Mouse (Mus musculus): ENCODE results near the gene Ntf5.

The Ntf5 gene

DNA sequence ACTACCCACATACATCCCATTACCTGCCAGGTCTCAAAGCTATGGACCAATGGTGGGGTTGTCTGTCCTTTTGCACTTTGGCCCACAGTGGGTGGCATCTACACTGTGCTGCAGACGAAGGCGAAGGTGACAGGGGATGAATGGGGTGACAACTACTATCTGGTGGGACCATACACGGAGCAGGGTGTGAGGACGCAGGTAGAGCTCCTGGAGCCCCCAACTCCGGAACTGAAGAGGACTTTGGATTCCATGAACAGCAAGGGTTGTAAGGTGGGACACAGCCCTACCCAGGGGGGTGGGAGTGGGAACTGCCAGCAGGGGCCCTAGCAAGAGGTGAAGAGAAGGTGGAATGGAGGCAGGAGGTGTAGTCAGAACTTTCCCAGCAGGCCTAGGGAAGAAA is 22.9 kb downstream of the Ntf5 start:
- no peak for DNase-seq

DNA sequence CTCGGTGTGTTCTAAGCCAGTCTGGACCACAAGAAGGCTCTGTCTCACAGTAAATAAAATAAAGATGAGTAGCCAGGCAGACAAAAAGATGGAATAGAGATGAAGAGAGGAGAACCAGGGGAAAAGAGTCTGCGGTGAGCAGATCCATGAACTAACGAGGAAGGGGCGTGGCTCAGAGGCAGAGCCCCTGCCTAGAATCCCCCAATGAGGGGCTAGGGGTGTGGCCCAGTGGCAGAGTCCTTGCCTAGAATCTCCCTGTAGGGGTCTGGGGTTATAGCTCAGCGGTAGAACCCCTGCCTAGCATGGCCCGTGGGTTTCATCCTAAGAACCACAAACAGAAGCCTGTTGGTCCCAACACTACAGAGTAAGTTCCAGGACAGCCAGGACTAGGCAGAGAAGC is 23.6 kb downstream of the Ntf5 start:
- DNase-seq, result no peak

- DNase-seq, result no peak
These were observed 24.2 kb downstream of the Ntf5 start, which contains the start of gene Ruvbl2 for GRCm38 (mm10) chr7:45437521-45438276. TSS of gene Ruvbl2 (minus strand) at chr7:45438096.

- no peak for DNase-seq
These were observed 30.3 kb downstream of the Ntf5 start for GRCm38 (mm10) chr7:45443526-45444420.

DNA sequence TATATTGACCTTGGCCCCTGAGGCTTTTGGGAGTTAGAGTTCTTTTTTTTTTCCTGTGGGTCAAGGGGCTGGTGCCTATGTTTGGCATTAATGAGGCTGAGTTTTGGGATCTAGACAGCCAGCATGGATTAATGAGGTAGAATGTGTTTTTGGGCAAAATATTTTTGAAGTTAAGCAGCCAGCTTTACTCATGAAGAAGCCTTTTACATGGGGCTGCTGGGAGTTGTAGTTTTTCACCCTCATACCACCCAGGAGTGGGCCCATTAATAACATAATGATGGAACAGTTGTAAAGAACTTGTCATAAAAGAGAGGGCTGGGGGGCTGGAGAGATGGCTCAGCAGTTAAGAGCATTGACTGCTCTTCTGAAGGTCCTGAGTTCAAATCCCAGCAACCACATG is 33.1 kb downstream of the Ntf5 start:
- DNase-seq, result no peak

DNA sequence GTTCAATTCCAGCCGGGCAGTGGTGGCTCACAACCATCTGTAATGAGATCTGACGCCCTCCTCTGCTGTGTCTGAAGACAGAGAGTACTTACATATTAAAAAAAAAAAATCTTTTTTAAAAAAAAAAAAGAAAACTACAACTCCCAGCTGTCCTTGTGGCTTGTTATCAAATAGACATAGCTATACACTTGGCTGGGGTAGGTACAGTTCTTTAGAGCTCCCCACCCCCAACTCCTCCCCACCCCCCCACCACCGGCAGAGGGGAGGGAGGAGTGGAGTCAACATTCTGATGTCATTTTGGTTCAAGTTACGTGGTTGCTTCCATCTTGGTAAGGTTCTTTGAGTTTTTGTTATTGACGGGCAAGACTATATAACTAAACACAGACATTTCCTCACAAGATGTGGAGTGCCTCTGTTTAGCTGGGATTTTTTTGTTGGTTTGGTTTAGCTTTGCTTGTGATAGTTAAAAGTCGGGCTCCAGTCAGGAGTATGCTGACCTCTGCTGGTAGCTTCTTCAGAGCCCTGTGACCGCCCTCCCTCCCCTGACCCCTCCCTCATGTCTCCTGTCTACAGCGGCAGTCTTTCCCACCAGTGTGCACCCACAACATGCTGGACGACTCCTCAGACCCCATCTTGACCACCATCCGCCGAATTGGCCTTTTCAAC is 34.0 kb downstream of the Ntf5 start:
- DNase-seq, result no peak

DNA sequence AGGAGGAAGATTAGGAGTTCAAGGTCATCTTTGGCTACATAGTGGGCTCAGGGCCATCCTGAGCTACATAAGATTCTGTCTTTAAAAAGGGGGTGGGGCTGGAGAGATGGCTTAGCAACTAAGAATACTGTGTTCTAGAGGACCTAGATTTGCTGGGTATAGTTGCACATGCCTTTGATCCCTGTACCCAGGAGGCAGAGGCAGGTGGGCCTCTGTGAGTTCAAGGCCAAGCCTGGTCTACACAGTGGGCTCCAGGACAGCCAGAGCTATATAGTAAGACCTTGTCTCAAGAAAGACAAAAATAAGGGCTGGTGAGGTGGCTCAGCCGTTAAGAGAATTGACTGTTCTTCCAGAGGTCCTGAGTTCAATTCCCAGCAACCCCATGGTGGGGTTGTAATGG is 36.5 kb downstream of the Ntf5 start:
- no peak for DNase-seq

DNA sequence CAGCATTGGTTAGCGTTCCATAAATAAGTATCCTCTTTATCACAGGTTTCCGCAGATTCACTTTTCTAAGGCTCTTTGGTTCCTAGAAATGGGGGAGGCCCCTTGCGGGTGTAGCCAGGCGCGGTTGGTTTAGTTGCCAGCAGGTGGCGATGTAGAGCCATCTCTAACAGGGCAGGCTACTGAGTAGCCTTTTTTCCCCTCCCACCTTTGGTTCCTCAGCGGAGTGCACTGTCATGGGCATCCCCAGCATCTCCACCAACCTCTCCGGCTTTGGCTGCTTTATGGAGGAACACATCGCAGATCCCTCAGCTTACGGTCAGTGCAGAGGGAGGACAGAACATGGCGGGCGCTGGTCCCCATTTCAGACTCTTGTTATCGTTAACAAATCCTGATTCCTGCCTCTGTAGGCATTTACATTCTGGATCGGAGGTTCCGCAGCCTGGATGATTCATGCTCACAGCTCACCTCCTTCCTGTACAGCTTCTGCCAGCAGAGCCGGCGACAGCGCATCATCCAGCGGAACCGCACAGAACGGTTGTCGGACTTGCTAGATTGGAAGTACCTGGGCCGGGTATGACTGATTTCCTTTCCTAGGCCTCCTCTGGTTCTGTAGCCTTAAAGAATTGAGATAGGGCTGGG is 38.0 kb downstream of the Ntf5 start:
- DNase-seq, result peak; percentile 66 to 84

DNA sequence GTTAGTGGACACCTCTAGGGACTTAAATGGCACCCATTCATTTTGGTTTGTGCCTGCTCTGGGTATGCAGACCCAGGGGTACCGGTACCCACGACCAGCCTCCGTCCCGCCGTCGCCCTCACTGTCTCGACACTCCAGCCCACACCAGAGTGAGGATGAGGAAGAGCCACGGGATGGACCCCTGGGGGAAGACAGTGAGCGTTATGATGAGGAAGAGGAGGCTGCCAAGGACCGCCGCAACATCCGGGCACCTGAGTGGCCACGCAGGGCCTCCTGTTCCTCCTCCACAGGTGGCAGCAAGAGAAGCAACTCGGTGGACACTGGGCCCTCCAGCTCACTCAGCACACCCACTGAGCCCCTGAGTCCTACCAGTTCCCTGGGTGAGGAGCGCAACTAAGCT is 41.5 kb downstream of the Ntf5 start:
- no peak for DNase-seq

DNA sequence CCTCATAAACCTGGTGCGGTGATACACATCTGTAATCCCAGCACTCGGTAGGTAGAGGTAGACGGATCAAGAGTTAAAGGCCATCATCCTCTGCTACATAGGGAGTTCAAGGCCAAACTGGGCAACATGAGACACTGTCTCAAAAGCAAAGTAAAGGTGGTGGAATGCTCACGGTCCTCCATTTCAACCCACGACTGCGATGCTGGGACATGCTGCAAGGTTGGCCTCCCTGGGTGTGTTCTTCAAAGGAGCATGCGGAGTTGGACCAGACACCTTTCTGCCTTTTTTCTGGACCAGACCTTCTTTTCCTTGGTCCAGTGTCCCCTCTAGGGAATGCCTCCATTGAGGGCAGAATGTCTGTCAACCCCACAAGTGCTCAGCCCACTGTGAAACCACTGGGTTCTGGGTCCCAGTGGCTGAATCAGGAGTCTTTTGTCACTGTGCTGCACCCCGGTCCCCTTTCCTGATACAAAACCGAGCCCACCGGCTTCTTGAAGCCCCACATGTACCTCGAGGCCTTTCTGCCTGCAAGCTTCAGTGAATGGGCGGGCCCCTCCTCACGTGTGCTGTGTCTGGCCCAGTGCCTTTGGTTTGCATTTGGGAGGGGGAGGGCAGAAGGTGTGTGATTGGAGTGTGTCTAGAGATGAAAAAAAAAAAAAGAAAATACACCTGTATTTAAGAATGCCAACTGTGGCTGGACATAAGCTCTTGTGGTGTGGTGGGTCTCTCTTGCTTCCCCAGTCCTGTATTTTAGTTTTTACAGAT is 42.6 kb downstream of the Ntf5 start:
- no peak for DNase-seq

- DNase-seq, result no peak
These were observed 43.3 kb downstream of the Ntf5 start for GRCm38 (mm10) chr7:45456721-45457203.

GRCm38 (mm10) chr7:45457204-45458060 is 43.9 kb downstream of the Ntf5 start:
- DNase-seq, result peak in 1 of 2 experiments; percentile 29

GRCm38 (mm10) chr7:45458748-45459563 is 45.5 kb downstream of the Ntf5 start:
- peak; percentile 68 to 81 for DNase-seq

DNA sequence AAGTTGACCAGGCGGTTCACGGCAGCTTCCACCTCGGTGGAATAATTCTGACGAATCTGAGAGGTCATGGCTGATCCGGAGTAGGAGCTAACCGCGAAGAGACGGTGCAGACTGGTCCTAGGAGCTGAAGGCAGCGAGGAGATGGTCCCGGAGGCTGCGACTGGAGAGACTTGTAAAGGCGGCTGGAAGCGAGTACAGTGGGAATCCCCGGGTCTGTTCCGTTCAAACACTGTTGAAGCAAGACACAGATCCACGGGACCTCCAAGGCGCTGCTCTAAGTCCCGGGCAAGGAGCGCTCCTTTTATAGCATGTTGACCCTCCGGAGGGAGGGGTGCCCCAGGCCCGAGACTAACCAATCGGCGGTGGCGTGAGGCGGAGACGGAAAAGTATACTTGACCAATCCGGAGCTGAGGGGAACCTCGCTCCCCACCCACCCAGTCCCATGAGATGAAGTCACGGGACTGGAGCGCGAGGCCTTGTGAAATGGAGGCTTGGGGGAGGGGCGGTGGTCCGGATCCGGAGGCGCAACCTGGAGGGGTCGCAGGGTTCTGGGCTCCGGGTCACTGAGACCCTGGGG is 46.2 kb downstream of the Ntf5 start, which contains the start of gene Ftl1:
Gene Ftl1, minus strand, starts transcription at position 321 of the 577 bp plus-strand sequence.
- peak; percentile 87 to 94 for DNase-seq

DNA sequence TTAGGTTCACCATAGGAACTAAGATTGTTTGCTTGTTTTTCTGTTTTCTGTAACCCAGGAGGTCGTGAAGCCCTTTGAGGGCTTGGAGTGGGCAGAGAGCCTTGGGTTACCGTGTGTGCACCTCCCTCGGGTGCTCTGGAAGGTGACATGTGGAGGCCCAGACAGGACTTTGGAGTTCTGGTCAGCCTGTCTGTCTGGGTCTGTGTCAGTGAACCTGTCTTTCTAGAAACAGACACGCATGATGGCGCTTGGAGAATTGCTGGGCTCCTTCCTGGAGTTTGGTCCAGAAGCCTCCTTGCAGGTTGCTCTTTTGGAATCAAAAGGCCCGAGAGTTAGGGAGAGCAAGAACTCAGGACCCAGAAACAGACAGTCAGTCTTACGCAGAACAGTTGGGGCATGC is 46.9 kb downstream of the Ntf5 start:
- DNase-seq, result no peak

GRCm38 (mm10) chr7:45460860-45461314 is 47.4 kb downstream of the Ntf5 start:
- DNase-seq, result peak in 1 of 2 experiments; percentile 36

GRCm38 (mm10) chr7:45461326-45461725 is 47.8 kb downstream of the Ntf5 start:
- no peak for DNase-seq

GRCm38 (mm10) chr7:45461781-45462180 is 48.3 kb downstream of the Ntf5 start:
- no peak for DNase-seq

- no peak for DNase-seq
These were observed 48.8 kb downstream of the Ntf5 start for GRCm38 (mm10) chr7:45462325-45462724.

Data from spleen, adult 18-20 months (tissue).